Mouse (Mus musculus): ENCODE data around the gene 1700066M21Rik. TPM values are rescaled to one million over a fixed set of nuclear protein-coding genes. Genes with fewer than 3 reads are reported as not detected.

The 1700066M21Rik gene
- polyA plus RNA-seq, 2 experiments: 8.2 to 14.7 TPM

- no peak overlapping the region for H3K27ac ChIP-seq (replicated peaks; ENCODE audit: low read depth, low read length)
Observed at GRCm38 (mm10) chr1:57428368-57429308, 51.2 kb downstream of the 1700066M21Rik start.

GRCm38 (mm10) chr1:57429786-57430483 lies 52.5 kb downstream of the 1700066M21Rik start:
- Histone ChIP-seq H3K4me2 (replicated peaks; ENCODE audit: low read depth, low read length, severe bottlenecking) (peak overlapping the region; percentile 40), H3K36me3 (ENCODE audit: control insufficient read depth, insufficient read depth, low read length) (no peaks in the 10 kb centered on the region), H3K27me3 (ENCODE audit: control insufficient read depth, insufficient read depth, low read length) (no peaks in the 10 kb centered on the region), H3K9ac (ENCODE audit: low read depth, low read length, severe bottlenecking) (no peak overlapping the region), H3K9me3 (ENCODE audit: control insufficient read depth, low read length) (no peaks in the 10 kb centered on the region), H3K27ac (replicated peaks; ENCODE audit: low read depth, low read length) (0 out of 2 replicates have a peak overlapping the region, but pooled peaks have one; percentile 28), H3K4me1 (ENCODE audit: control insufficient read depth, insufficient read depth, low read length) (peaks cover 14% of the 10 kb centered on the region; the same call in 1 of the 2 replicates), H3K4me3 (replicated peaks; ENCODE audit: low read length) (no peak overlapping the region)
- peak; percentile 41; the same call in 1 of the 2 replicates for ATAC-seq (ENCODE audit: low FRiP score, low read depth)
- TF ChIP-seq POLR2A (IDR thresholded peaks at IDR 0.05; ENCODE audit: borderline replicate concordance, extremely low read depth, insufficient read depth, insufficient read length): no peak
- WGBS: 8% methylated on average over 12 of the region's 12 CpGs
- peak; percentile 61 for DNase-seq (ENCODE audit: low spot score)

More at GRCm38 (mm10) chr1:57428368-57429308, 51.2 kb downstream of the 1700066M21Rik start:
- Histone ChIP-seq H3K36me3 (ENCODE audit: control insufficient read depth, insufficient read depth, low read length) (no peaks in the 10 kb centered on the region), H3K9ac (ENCODE audit: low read depth, low read length, severe bottlenecking) (peak overlapping the region; percentile 29; the same call in 1 of the 2 replicates), H3K4me2 (replicated peaks; ENCODE audit: low read depth, low read length, severe bottlenecking) (peak overlapping the region; percentile 43), H3K4me1 (ENCODE audit: control insufficient read depth, insufficient read depth, low read length) (peaks cover 14% of the 10 kb centered on the region; the same call in 1 of the 2 replicates), H3K9me3 (ENCODE audit: control insufficient read depth, low read length) (no peaks in the 10 kb centered on the region), H3K4me3 (replicated peaks; ENCODE audit: low read length) (peak overlapping the region; percentile 11; the same call in 1 of the 2 replicates), H3K27me3 (ENCODE audit: control insufficient read depth, insufficient read depth, low read length) (no peaks in the 10 kb centered on the region)
- peak; percentile 78 for ATAC-seq (ENCODE audit: low FRiP score, low read depth)
- peak; percentile 98 for DNase-seq (ENCODE audit: low spot score)
- WGBS: 27% methylated on average over 16 of the region's 16 CpGs
- TF ChIP-seq POLR2A (IDR thresholded peaks at IDR 0.05; ENCODE audit: borderline replicate concordance, extremely low read depth, insufficient read depth, insufficient read length): no peak

- WGBS: 84% methylated on average over 7 of the region's 7 CpGs
- Histone ChIP-seq H3K4me2 (replicated peaks; ENCODE audit: low read depth, low read length, severe bottlenecking) (no peak overlapping the region), H3K27me3 (ENCODE audit: control insufficient read depth, insufficient read depth, low read length) (no peaks in the 10 kb centered on the region), H3K9me3 (ENCODE audit: control insufficient read depth, low read length) (no peaks in the 10 kb centered on the region), H3K36me3 (ENCODE audit: control insufficient read depth, insufficient read depth, low read length) (no peaks in the 10 kb centered on the region), H3K9ac (ENCODE audit: low read depth, low read length, severe bottlenecking) (no peak overlapping the region), H3K4me3 (replicated peaks; ENCODE audit: low read length) (no peak overlapping the region), H3K27ac (replicated peaks; ENCODE audit: low read depth, low read length) (no peak overlapping the region), H3K4me1 (ENCODE audit: control insufficient read depth, insufficient read depth, low read length) (peaks cover 33% of the 10 kb centered on the region)
- no peak for ATAC-seq (ENCODE audit: low FRiP score, low read depth)
- no peak for DNase-seq (ENCODE audit: low spot score)
- no peak for TF ChIP-seq POLR2A (IDR thresholded peaks at IDR 0.05; ENCODE audit: borderline replicate concordance, extremely low read depth, insufficient read depth, insufficient read length)
Observed at GRCm38 (mm10) chr1:57433141-57433540, 55.7 kb downstream of the 1700066M21Rik start.

Other genes with a start within 250 kb of the 1700066M21Rik start
- 10.6 and 13.5 TPM in 2 replicates for gene Maip1, start 28.7 kb downstream of the 1700066M21Rik start, polyA plus RNA-seq (2012; rRNA removed)
- 14.7 and 15.4 TPM in 2 replicates for gene Maip1, start 28.7 kb downstream of the 1700066M21Rik start, polyA plus RNA-seq (2014; fragmentation: Nextera tagmentation; extraction: Ambion mirVana)
- gene Tyw5, start 29.5 kb downstream of the 1700066M21Rik start, polyA plus RNA-seq (2012; rRNA removed): 22.3 and 30.1 TPM in 2 replicates
- 25.3 and 25.6 TPM in 2 replicates for gene Tyw5, start 29.5 kb downstream of the 1700066M21Rik start, polyA plus RNA-seq (2014; fragmentation: Nextera tagmentation; extraction: Ambion mirVana)